Mouse (Mus musculus) c-Kit-positive CD71-positive TER-119-positive erythroid progenitor cells, embryonic 14.5 days (primary cell): ENCODE results near the gene Gm43517.

Source experiments
- DNase-seq: peaks from one replicate; pipeline ENCODE4 v3.0.0-alpha.2; 2013; ENCODE audit warnings: low spot score

Gene Gm43517

DNA sequence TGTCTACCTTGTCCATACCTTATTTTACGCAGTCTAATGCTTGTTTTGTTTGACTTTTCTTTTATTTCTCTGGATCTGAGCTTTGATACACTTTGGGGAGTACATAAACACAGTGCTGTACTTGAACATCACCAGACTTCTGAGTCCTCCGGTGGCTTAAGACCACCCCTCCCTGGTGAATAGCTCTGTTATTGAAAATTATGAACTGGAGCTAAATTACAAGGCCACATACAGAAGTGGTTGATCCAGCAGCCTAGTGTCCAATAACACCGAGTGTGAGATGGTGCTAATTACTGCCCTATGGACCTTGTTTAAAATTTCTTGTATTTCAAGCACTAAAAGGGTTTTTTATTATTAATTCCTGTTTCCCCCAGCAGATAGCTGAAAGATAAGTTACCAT is 33.0 kb downstream of the Gm43517 start:
- no peak for DNase-seq
